In genomic region chr9:78168864-78169263, GRCm38 (mm10) we compare ENCODE assay signal across 11 mouse cellular contexts. TPM values are rescaled to one million over a fixed set of nuclear protein-coding genes. Genes with fewer than 3 reads are reported as not detected.
A peak's percentile ranks its signal among the peaks of the same experiment; 100 is the strongest.
DNase-seq lines count a peak whose midpoint lies in the region; ATAC-seq and TF ChIP-seq lines count a peak whose summit lies in the region.
"Had no signal": no experiment of that assay in that cellular context is flagged by ENCODE, and none has a peak within 500 bp of the region (broad histone marks: within the 10 kb centered on the region; RNA-seq: fewer than 3 reads in every experiment).

No protein-coding gene starts in this region.

- H3K9me3 ChIP-seq in hindbrain, postnatal 0 days (ENCODE audit: low read length), result no peaks in the 10 kb centered on the region
- H3K9me3 ChIP-seq in hindbrain, embryonic 11.5 days (ENCODE audit: control insufficient read depth, low read length), result no peaks in the 10 kb centered on the region
- H3K9me3 ChIP-seq in midbrain, embryonic 13.5 days, result no peaks in the 10 kb centered on the region
- H3K9me3 ChIP-seq in midbrain, embryonic 10.5 days (replicated peaks), result no peaks in the 10 kb centered on the region

- no peak overlapping the region for H3K27ac ChIP-seq in hindbrain, postnatal 0 days
- no peak overlapping the region for H3K27ac ChIP-seq in hindbrain, embryonic 11.5 days (ENCODE audit: low read depth, low read length)
- no peak overlapping the region for H3K27ac ChIP-seq in midbrain, embryonic 13.5 days
- no peak overlapping the region for H3K27ac ChIP-seq in midbrain, embryonic 10.5 days (replicated peaks)

- TF ChIP-seq CTCF in hindbrain, postnatal 0 days (IDR thresholded peaks at IDR 0.05; ENCODE audit: low read depth), result peak; percentile 27; the same call in 1 of the 2 replicates

- H3K4me1 ChIP-seq in hindbrain, postnatal 0 days (ENCODE audit: insufficient read depth, low read length), result no peaks in the 10 kb centered on the region
- H3K4me1 ChIP-seq in hindbrain, embryonic 11.5 days (replicated peaks; ENCODE audit: control insufficient read depth, insufficient read depth, low read length), result no peaks in the 10 kb centered on the region
- no peaks in the 10 kb centered on the region for H3K4me1 ChIP-seq in midbrain, embryonic 13.5 days (replicated peaks)
- no peaks in the 10 kb centered on the region for H3K4me1 ChIP-seq in midbrain, embryonic 10.5 days

- no peak for DNase-seq in hindbrain, postnatal 0 days (ENCODE audit: low spot score)
- no peak for DNase-seq in hindbrain, embryonic 11.5 days (ENCODE audit: low spot score)
- no peak for DNase-seq in midbrain, embryonic 10.5 days (ENCODE audit: low spot score)
- no peak for DNase-seq in thymus, postnatal 4 days
- DNase-seq in right cerebral cortex, adult 18-20 months, result no peak
- DNase-seq: adrenal gland, adult 2 months; gastrocnemius, postnatal 14 days; heart, postnatal 36 days; kidney, postnatal 14 days had no signal

- H3K4me3 ChIP-seq in hindbrain, postnatal 0 days (ENCODE audit: low read length), result no peak overlapping the region
- H3K4me3 ChIP-seq in hindbrain, embryonic 11.5 days (ENCODE audit: low read depth, low read length), result no peak overlapping the region
- no peak overlapping the region for H3K4me3 ChIP-seq in midbrain, embryonic 13.5 days (replicated peaks)
- H3K4me3 ChIP-seq in midbrain, embryonic 10.5 days, result no peak overlapping the region

- no peak overlapping the region for H3K9ac ChIP-seq in hindbrain, postnatal 0 days (replicated peaks; ENCODE audit: low read length)
- H3K9ac ChIP-seq in hindbrain, embryonic 11.5 days (ENCODE audit: low read depth, low read length), result no peak overlapping the region
- no peak overlapping the region for H3K9ac ChIP-seq in midbrain, embryonic 13.5 days (replicated peaks)

- peaks cover 27% of the 10 kb centered on the region for H3K36me3 ChIP-seq in hindbrain, postnatal 0 days (ENCODE audit: insufficient read depth, low read length)
- no peaks in the 10 kb centered on the region for H3K36me3 ChIP-seq in hindbrain, embryonic 11.5 days (ENCODE audit: control insufficient read depth, insufficient read depth, low read length)
- H3K36me3 ChIP-seq in midbrain, embryonic 13.5 days, result peaks cover 53% of the 10 kb centered on the region
- peaks cover 60% of the 10 kb centered on the region for H3K36me3 ChIP-seq in midbrain, embryonic 10.5 days

- ATAC-seq in hindbrain, postnatal 0 days, result 0 out of 2 replicates have a peak, but pooled peaks have one; percentile 16
- no peak for ATAC-seq in hindbrain, embryonic 11.5 days (ENCODE audit: low FRiP score)
- 0 out of 2 replicates have a peak, but pooled peaks have one; percentile 13 for ATAC-seq in midbrain, embryonic 13.5 days
- peak; percentile 54 for ATAC-seq in common myeloid progenitor, adult 5-6 weeks (replicated peaks; ENCODE audit: low read depth, poor library complexity, severe bottlenecking)

- H3K27me3 ChIP-seq in hindbrain, postnatal 0 days (ENCODE audit: insufficient read depth, low read length), result no peaks in the 10 kb centered on the region
- no peaks in the 10 kb centered on the region for H3K27me3 ChIP-seq in hindbrain, embryonic 11.5 days (ENCODE audit: control insufficient read depth, insufficient read depth, low read length)
- no peaks in the 10 kb centered on the region for H3K27me3 ChIP-seq in midbrain, embryonic 13.5 days
- H3K27me3 ChIP-seq in midbrain, embryonic 10.5 days (ENCODE audit: low read depth, poor library complexity, severe bottlenecking), result no peaks in the 10 kb centered on the region

- 97% methylated on average over 6 of the region's 6 CpGs for WGBS in hindbrain, postnatal 0 days
- 93% methylated on average over 6 of the region's 6 CpGs for WGBS in hindbrain, embryonic 11.5 days
- WGBS in midbrain, embryonic 13.5 days, result 97% methylated on average over 6 of the region's 6 CpGs
- WGBS in midbrain, embryonic 10.5 days, result 94% methylated on average over 6 of the region's 6 CpGs

- H3K4me2 ChIP-seq in hindbrain, postnatal 0 days (ENCODE audit: low read depth, low read length), result no peak overlapping the region
- no peak overlapping the region for H3K4me2 ChIP-seq in hindbrain, embryonic 11.5 days (replicated peaks; ENCODE audit: low read depth, low read length)
- H3K4me2 ChIP-seq in midbrain, embryonic 13.5 days (replicated peaks), result no peak overlapping the region

RNA-seq across cellular contexts. Expression of gene Gsta4, which starts 13.7 kb away (rescaled TPM):
- 7.9 and 17.5 TPM in 2 replicates for total RNA-seq in hindbrain, postnatal 0 days (2014; rRNA removed)
- 51.8 and 55.1 TPM in 2 replicates for polyA plus RNA-seq in hindbrain, postnatal 0 days (2015; fragmentation: Nextera tagmentation; extraction: Ambion mirVana)
- 44.0 and 46.4 TPM in 2 replicates for polyA plus RNA-seq in hindbrain, embryonic 11.5 days (2014; fragmentation: Nextera tagmentation; extraction: Ambion mirVana)
- 15.5 and 19.5 TPM in 2 replicates for polyA plus RNA-seq in midbrain, embryonic 13.5 days (2015; fragmentation: Nextera tagmentation; extraction: Ambion mirVana)
- 35.6 and 53.6 TPM in 2 replicates for polyA plus RNA-seq in midbrain, embryonic 10.5 days (2016; fragmentation: Nextera tagmentation; extraction: Ambion mirVana)
- total RNA-seq in common myeloid progenitor, adult 5-6 weeks (2017), result 6.6 and 13.0 TPM in 2 replicates

RNA-seq across cellular contexts. Expression of gene Ick, which starts 59.9 kb away (rescaled TPM):
- total RNA-seq in hindbrain, postnatal 0 days (2014; rRNA removed), result 36.7 and 41.2 TPM in 2 replicates
- polyA plus RNA-seq in hindbrain, postnatal 0 days (2015; fragmentation: Nextera tagmentation; extraction: Ambion mirVana), result 29.3 and 35.2 TPM in 2 replicates
- 36.4 and 39.3 TPM in 2 replicates for polyA plus RNA-seq in hindbrain, embryonic 11.5 days (2014; fragmentation: Nextera tagmentation; extraction: Ambion mirVana)
- polyA plus RNA-seq in midbrain, embryonic 13.5 days (2015; fragmentation: Nextera tagmentation; extraction: Ambion mirVana), result 42.0 and 42.3 TPM in 2 replicates
- 33.5 and 35.8 TPM in 2 replicates for polyA plus RNA-seq in midbrain, embryonic 10.5 days (2016; fragmentation: Nextera tagmentation; extraction: Ambion mirVana)
- 17.9 and 27.0 TPM in 2 replicates for total RNA-seq in common myeloid progenitor, adult 5-6 weeks (2017)

RNA-seq across cellular contexts. Expression of gene Fbxo9, which starts 60.0 kb away (rescaled TPM):
- total RNA-seq in hindbrain, postnatal 0 days (2014; rRNA removed), result 107 and 109 TPM in 2 replicates
- 86.7 and 88.9 TPM in 2 replicates for polyA plus RNA-seq in hindbrain, postnatal 0 days (2015; fragmentation: Nextera tagmentation; extraction: Ambion mirVana)
- polyA plus RNA-seq in hindbrain, embryonic 11.5 days (2014; fragmentation: Nextera tagmentation; extraction: Ambion mirVana), result 35.5 and 36.9 TPM in 2 replicates
- polyA plus RNA-seq in midbrain, embryonic 13.5 days (2015; fragmentation: Nextera tagmentation; extraction: Ambion mirVana), result 38.2 and 44.3 TPM in 2 replicates
- 21.9 and 22.9 TPM in 2 replicates for polyA plus RNA-seq in midbrain, embryonic 10.5 days (2016; fragmentation: Nextera tagmentation; extraction: Ambion mirVana)
- 62.7 and 68.9 TPM in 2 replicates for total RNA-seq in common myeloid progenitor, adult 5-6 weeks (2017)
